Mouse (Mus musculus) CH12F3 (cell line): ENCODE data around the gene Zic2.
"Not testable (repeated sequence)": the region's sequence is repeated elsewhere in the genome, so short reads cannot be mapped to it uniquely, and the experiment has no call there.

Source experiments
- in situ Hi-C: fragments of 300-500 bp; cut with MboI; formaldehyde crosslinking; loops from 2 replicates; pipeline ENCODE4 v1.14.3; 2020; ENCODE audit warnings: low sequenced_read_pairs

The Zic2 gene

GRCm38 (mm10) chr14:122474891-122475556 lies at the start of gene Zic2:
TSS of gene Zic2 (plus strand) at chr14:122475435.
- in situ Hi-C loops: no loop called here

DNA sequence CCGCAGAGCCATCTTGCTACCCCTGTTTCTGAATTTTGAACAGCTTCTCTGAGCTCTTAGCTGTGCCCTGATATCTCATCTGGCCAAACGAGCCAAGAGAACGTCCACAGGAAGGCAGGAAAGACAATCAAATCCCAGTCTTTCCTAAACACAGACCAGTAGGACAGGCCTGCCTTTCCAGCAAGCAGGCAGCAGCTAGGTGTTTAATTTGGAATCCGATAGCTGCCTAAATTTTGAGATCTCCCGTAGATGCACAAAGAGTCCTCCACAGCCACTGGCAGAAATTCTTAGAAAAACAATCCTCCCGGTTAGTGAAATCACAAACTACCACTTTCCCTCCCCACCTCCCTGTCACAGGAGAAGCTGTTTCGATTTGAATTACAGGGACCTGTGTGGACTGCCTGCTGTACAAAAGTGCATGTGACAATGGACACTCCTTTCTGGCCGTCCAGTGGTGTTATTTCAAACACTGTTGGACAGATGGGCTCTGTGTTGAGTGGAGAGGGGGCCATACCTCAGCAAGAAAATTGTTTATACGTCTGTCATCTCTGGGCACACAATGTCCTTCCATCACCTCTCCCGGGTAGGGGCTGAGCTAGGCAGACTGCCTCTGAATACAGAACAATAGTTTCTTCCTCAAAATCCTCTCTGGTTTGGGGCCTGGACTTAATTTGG lies 48.6 kb upstream of the Zic2 start:
- in situ Hi-C loops: no loop called here

GRCm38 (mm10) chr14:122427204-122427560 lies 48.1 kb upstream of the Zic2 start:
- in situ Hi-C loops: no loop called here

DNA sequence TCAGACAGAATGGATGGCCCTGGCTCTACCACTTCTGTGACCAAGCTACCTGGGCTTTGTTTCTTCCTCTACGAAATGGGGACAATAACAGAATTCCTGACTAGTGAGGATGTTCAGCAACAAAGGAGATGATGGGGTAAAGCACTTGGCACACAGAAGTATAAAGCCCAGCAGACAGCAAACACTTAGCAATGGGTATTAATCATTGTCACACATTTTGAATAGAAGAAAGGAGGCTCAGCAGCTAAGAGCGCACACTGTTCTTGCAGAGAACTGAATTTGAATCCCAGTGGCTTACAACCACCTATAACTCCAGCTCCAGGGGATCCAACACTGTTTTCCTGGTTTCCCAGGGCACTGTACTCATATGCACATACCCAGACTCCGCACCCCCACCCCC lies 47.6 kb upstream of the Zic2 start:
- in situ Hi-C loops: no loop called here

DNA sequence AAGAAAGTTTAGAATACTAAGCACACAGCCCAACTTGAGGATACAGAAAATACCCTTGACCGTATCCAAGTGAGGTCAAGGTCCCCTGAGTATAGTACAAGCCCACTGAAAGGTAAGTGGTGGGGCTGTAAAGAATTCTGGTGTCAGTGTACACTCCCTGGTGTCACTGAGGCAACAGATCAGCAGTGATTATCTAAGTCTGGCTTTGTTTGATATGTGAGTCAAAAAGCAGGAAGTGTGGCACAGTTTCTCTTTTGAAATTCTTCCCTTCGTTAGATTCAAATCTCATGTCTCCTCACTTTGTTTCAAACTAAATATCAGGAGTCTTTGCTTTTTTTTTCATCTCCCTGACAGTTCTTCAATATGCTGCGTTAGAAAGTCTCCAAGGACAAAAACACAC lies 42.7 kb upstream of the Zic2 start:
- in situ Hi-C loops: no loop called here

DNA sequence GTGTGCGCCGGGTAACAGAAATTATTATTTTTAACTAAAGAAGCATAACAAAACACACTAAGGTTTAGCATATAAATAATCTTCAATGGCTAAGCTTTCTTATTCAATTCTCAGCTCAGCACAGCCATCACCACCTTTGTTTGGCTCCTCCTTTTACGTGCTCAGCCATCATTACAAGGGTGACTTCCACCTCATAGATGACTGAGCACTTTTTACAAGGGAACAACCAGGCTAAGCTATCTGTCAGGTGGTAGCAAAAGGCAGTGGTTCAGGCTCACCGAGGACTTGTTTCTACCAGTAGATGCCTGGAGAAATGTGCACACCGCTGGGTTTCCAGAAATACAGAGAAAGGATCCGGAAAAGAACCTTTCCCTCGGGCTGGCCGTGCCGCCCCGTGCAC lies 41.2 kb upstream of the Zic2 start:
- in situ Hi-C loops: no loop called here

GRCm38 (mm10) chr14:122436850-122437249 lies 38.4 kb upstream of the Zic2 start:
- in situ Hi-C loops: no loop called here

GRCm38 (mm10) chr14:122449601-122450495 lies 25.4 kb upstream of the Zic2 start:
- in situ Hi-C loops: no loop called here

- in situ Hi-C loops: no loop called here
Observed at GRCm38 (mm10) chr14:122450496-122451382, 24.5 kb upstream of the Zic2 start, which contains the start of gene Gm5089. TSS of gene Gm5089 (minus strand) at chr14:122451115.

DNA sequence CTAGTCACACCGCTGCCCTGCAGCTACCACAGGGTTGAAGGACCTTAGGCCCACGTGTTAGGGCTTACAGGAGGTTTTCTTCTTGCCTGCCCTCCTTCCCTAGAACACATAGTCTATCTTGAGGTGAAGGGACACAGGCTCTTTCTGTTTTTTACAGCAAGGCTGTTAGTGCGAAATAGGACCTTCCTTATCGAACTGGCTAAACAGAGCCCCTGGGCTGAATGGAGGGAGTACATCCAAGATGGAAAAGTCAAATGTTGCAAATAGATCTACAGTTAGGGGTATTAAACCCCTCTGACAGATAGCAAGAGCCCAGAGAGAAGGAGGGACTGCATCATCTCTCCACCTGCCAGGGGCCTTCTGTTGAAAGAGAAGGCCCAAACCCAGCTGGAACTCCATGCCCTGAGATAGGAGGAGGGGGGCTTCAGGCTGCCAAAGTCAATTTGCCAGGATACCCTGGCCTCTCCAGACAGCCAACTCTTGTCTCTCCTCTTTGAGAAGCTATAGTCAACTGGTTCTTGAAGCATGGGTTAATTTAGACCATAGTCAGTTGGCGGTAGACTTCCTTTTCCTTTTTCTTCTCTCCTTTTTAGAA lies 23.6 kb upstream of the Zic2 start:
- in situ Hi-C loops: no loop called here

- in situ Hi-C loops: no loop called here
Observed at GRCm38 (mm10) chr14:122452701-122453387, 22.4 kb upstream of the Zic2 start.

GRCm38 (mm10) chr14:122453388-122453995 lies 21.7 kb upstream of the Zic2 start:
- in situ Hi-C loops: no loop called here

DNA sequence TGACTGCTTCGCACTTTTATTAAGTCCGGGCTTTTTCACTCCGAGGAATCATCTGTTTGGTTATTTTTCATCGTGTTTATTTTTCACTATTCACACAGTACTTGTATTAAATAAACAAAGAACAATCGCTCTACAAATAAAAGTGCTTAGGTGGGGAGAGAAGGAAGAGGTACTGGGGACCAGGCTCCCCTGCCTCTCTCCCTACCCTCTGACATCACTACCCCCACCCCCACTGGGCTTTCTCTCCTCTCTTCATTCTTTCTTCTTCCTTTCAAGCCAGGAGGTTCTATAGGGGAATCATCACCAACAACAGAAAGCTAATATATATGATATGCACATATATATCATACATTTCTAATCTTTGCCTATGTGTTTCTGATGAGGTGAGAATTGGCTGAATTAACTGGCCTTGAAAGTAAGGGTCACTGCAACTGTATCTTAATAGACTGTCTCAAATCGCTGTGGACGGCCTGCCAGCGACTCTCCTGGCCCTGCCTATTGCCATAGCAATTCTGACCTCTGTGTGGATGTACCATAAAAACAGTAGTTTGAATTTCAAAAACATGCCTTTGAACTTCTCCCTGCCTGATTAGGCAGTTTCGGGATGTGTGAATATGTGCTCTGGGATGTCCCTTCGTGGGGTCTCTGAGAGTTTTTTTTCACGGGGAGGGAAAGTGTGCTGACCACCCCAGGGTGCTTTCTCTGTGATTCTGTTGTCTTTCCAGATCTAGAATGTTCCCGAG lies 21.1 kb upstream of the Zic2 start:
- in situ Hi-C loops: no loop called here

DNA sequence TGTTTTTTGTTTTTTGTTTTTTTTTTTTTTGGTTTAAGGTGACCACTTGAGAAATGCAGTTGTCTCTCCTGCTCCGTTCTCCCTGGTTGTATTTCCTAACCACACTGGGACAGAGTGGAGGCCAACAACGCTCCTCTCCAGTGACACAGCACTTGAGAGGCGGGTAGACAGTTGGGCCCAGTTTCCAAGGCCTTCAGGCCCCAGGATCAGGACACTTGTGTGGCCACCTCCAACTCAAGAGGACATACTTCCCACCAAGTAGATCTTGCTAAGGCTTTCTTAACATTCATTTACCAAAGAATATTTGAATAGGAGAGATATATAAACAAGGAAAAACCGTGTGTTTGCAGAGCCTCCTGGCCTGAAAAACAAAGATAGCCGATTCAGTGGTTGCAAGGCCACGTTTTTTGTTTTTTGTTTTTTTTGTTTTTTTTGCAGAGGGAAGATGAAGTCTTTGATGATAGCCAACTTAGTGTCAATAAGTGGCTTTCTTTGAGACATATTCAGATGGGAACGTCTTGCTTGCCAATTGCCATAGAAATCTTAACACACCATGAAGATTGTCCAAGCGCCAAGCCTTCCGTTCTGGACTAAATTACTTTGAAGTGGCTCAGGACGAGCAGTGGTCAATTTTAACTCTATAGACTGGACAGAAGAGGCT lies 20.2 kb upstream of the Zic2 start:
- in situ Hi-C loops: no loop called here

GRCm38 (mm10) chr14:122455562-122455958 lies 19.7 kb upstream of the Zic2 start:
- in situ Hi-C loops: no loop called here

GRCm38 (mm10) chr14:122459332-122459731 lies 15.9 kb upstream of the Zic2 start:
- in situ Hi-C loops: not testable (repeated sequence)

- in situ Hi-C loops: no loop called here
Observed at GRCm38 (mm10) chr14:122459776-122460175, 15.5 kb upstream of the Zic2 start.

- in situ Hi-C loops: no loop called here
Observed at GRCm38 (mm10) chr14:122460226-122460625, 15.0 kb upstream of the Zic2 start.
